Mouse (Mus musculus) neural tube, embryonic 10.5 days (tissue): Measurements from ENCODE around the gene Lrrc4c.

Experiments
- DNase-seq: peaks from one replicate; pipeline ENCODE4 v3.0.0-alpha.2; 2017; ENCODE audit warnings: low spot score; ENCODE audit errors: extremely low spot score

Lrrc4c gene

DNA sequence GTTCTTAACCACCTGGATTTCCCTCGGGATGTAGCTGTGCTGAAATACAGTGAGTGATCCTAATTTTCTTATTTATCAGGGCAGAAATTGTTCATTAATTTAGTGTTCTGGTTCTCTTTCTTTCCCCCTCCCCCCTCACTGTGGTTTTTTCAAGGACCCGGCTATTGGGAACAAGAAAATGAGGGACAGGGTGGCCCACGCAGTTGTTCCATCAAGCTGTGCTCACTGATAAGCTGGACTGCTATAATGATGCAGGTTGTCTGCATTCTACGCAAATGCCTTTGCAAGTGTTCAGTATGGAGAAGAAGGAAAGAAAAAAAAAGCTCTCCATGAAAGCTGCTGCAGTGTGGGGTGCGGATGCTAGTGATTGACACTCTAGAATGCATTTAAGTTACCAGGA is 1150.4 kb downstream of the Lrrc4c start:
- DNase-seq: no peak

DNA sequence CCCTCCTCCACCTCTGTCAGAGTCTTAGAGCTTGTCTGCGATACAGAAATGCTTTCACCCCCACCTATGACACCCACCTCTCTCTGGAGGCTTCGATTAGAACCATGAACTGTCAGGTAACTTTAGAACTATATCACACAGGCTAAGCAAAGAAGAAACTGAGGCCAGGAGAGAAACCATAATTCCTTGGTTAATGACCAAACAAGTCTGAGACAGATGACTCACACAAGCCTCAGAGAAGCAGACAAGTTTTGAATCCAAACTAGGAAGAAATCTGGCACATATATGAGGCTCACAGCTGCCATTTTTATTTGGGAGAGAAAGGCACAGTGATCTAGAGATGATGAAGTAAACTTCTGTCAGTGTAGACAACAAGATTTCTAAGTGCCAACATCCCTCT is 1151.4 kb downstream of the Lrrc4c start:
- DNase-seq: no peak

- no peak for DNase-seq
Observed at GRCm38 (mm10) chr2:97478175-97478924, 1160.4 kb downstream of the Lrrc4c start.

DNA sequence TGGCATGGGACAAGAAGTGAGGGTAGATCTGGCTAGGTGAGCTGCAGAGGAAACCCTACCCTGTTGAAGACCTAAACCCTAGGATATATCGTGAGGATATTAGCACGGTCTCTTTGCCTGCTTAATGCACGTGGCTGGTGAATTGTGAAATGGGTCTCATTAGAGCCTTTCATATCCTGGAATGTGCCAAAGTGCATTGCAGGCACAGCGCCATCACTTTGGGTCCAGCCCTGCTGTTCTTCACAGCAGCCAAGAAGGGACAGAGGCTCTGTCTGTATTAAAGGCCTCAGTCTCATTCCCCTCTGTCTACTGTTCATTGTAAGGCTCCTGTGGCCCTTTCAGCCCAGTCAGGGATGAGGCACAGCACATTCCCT is 1160.9 kb downstream of the Lrrc4c start:
- DNase-seq: no peak

DNA sequence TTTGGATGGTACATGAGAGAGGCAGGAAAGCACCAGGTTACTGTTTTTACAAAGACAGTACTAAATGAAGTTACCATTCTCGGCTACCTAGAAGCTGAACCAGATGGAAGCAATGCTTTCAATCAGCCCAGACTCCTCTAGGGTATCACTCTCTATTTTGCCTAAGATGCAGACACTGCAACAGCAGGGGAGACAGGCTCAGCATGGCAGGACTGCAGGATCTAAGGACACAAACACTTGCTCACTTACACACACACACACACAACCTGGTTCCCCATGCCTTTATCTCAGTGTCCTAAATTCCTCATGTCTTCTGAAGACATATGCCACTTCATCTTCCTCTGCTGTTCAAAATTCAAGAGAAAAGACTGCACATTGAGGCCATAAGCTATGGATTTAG is 1167.0 kb downstream of the Lrrc4c start:
- no peak for DNase-seq

- DNase-seq: no peak
Observed at GRCm38 (mm10) chr2:97485609-97486008, 1167.6 kb downstream of the Lrrc4c start.

DNA sequence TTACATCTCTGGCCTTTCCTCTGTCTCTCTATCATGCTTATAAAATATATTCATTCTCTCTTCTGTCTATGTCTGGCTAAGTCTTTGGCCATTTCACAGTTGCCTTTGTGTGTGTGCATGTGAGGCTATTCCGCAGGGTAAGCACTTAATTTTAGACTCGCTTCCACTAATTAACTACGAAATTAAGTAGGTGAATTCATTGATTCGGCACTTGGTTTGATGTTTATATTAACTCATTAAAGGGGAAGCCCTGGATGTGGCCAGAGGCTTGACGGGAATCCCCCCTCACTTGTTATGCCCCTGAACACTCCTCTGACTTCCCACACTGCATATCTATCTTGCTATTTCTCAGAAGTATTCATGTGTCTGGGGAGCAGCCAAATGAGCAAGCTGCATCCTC is 1169.6 kb downstream of the Lrrc4c start:
- DNase-seq: no peak

DNA sequence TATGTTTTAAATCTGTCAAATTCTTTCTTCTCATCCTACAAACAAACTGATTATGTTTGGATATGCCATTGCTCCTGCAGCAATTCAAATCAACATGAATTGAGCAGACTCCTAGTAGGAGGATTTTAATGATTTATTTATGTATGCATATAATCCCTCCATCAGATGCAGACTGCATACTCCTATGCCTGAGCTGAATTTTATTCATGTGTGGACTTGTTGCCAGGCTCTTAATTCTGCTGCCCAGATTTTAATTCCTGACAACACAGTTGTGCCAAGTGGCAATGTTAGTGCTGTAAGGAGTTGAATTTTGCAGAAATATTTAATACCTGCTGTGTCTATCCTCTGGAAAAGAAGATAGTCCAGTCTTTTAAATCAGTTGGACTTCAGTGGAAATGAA is 1179.1 kb downstream of the Lrrc4c start:
- DNase-seq: no peak

DNA sequence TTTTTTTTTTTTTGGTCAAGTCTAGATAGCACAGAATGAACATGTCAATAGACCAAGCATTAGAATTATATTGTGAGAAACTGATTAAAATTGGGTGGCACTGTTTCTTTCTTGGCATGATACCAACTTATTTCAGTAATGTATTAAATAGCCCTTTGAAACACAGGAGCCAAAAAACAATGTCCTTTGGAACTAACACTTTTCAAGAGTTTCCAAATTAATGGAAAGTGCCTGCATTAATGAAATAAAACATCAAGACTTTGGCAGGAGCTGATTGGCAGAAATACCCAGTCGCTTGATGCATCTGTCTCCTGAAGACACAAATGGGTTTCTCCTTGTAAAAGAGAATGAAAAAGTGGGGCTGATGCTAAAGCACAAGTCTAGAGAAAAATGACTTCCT is 1184.5 kb downstream of the Lrrc4c start:
- DNase-seq: no peak

DNA sequence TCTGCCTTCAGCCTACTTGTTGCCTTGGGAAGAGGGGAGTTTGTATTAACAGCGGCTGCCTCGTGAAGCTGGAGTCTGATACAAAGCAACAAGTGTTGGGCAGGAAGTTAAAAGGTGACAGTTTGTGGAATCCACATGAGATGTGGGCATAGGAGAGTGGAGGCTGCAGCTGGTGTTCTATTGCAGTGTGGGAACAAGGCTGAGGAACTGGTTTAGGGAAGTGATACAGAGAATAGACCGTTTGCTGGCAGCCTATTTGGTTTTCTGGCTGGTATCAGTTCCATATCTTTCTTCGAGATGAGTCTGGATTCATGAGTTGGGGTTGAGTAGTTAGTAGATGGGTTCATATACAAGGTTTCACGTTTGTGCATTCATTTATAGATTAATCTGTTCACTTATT is 1186.9 kb downstream of the Lrrc4c start:
- DNase-seq: no peak

GRCm38 (mm10) chr2:97524256-97524922 is 1206.4 kb downstream of the Lrrc4c start:
- DNase-seq: no peak

DNA sequence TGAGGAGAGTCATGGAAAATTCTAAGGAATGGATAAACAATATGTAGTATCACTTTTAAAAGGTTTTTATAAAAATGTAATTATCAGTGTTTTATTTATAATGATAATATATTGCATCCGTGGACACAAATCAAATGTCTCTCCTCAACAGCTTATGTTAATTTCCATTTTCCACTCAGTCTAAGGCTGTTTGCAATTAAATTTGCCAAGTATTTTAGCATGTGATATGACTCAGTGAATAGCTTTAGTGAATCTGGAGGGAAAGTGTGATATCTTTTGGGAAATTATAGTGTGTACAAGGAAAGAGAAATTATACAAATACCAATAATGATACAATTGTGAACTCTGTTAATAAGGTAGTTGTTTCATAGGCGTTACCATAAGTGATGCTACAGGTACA is 1207.1 kb downstream of the Lrrc4c start:
- no peak for DNase-seq

- no peak for DNase-seq
Observed at GRCm38 (mm10) chr2:97530622-97531021, 1212.7 kb downstream of the Lrrc4c start.

DNA sequence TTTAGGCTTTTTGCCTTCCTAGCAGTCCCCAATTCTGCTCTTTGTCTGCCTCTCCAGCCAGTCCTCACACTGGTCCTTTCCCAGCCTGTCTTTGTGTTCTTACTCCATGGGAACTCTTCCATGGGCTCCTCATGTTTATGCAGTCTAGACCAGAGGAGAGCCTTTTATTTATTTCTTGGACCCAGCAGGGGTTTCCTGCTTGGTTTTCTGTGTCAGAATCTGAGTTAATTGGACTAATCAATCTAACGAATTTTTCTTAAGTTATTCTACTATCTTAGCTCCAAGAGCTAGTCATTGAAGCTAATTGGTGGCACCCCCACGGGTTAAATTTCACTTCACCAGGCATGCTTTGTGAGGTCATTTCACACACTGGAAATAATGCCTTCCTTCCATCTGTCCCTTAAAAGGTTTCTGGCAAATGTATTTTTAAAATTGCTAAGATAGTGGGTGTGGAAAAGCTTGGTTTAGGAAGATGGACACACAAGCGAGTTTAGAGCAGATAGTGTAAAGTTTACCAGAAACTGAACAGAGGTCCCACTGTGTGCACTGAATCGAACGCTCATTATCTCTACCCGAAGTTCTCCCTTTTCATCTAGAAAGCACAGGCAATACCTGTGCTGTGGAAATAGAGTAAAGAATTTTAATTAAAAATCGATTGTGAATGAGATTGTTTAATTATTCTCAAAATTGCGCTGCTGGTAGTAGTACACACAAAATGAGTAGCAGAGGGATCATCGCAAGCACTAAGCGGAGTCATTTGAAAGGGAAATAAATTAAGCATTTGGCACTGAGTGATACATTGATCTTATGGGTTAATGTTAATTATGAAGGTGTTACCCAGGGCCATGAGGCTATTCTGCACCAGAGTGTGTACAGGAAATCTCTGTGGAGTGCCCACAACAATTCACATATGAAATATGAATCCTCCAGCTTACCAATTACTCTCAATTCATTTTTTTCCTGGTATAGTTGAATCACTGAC is 1226.0 kb downstream of the Lrrc4c start:
- DNase-seq: peak; percentile 13

DNA sequence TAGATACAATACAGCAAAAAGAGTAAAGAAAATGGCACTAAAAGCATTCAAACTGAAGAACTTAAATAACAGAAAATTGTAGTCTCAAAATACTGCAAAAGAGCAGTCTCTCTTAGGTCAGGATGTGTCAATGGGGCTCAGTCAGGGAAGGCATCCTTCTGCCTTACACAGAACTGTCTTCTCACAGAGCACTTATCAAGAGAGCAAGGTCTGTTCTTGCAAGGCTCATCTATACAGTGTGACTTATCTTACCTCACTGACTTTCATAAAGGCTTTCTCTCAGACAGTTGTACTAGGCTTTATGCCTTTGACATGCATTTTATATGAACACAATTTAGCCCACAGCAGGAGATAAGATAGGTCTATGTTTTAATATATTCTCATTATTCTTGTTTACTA is 1226.7 kb downstream of the Lrrc4c start:
- no peak for DNase-seq

DNA sequence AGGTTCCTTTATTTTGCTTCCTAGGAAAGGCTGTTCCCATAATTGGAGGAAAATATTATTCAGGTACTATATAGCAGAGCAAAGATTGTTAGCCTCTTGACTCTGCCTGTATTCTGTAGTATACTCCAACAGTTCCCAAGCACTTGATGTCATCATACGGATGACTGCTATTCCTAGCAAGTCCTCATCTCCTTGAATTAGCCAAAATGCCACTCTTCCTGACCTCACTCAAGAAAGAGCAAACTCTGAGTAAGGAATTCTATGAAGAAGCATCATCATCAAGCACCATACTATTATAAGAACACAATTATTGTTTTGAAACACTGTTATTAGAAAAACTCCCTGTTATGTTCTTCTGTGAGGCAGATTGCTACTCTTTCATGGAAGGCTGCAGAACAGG is 1228.0 kb downstream of the Lrrc4c start:
- DNase-seq: no peak

DNA sequence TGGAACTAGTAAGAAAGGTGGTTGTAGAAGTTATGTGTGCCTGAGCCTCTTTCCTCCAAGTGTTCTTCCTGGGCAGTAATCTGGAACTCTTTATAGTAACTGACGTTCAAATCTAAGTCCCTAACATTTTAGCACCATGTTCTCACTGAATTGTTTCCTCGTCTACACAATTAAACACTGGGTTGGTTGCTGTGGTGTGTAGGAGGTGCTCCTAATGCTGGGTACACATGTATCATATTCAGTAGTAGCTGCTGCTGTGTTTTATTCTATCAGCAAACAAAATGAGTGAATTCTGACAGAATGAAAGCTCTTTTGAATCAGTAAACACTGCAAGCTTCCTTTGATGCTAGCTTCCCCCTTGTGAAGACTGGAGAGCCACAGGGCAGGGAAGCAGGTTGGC is 1246.5 kb downstream of the Lrrc4c start:
- no peak for DNase-seq

- no peak for DNase-seq
Observed at GRCm38 (mm10) chr2:97568954-97569353, 1251.0 kb downstream of the Lrrc4c start.

GRCm38 (mm10) chr2:97574921-97575320 is 1257.0 kb downstream of the Lrrc4c start:
- no peak for DNase-seq

GRCm38 (mm10) chr2:97581132-97581531 is 1263.2 kb downstream of the Lrrc4c start:
- DNase-seq: no peak

GRCm38 (mm10) chr2:97586322-97586721 is 1268.4 kb downstream of the Lrrc4c start:
- DNase-seq: no peak

DNA sequence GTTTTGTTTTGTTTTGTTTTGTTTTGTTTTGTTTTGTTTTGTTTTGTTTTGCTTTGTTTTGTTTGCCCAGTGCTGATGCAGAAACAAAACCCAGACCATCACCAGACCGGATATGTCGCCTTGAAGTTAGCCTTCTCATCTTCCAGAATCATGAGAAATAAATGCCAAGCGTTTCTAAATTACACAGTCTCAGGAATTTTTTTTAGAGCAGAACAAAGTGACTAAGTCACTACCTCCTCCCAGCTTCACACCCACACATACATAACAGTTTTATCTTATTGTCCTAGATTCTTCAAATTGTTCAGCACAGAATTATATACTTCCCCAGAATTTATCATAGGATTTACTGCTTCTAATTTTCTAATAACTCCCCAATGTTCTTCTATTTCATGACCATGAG is 1272.6 kb downstream of the Lrrc4c start:
- no peak for DNase-seq
